Mouse (Mus musculus): ENCODE measurements around the gene Lrp5. TPM values are rescaled to one million over a fixed set of nuclear protein-coding genes. Genes with fewer than 3 reads are reported as not detected.

The Lrp5 gene
- total and polyA plus RNA-seq, 2 experiments from 2014 or later, result 1.1 to 17.6 TPM

- Histone ChIP-seq H3K9ac (replicated peaks; ENCODE audit: low read length) (no peak overlapping the region), H3K36me3 (ENCODE audit: insufficient read depth, low read length) (no peaks in the 10 kb centered on the region), H3K9me3 (ENCODE audit: low read length) (no peaks in the 10 kb centered on the region), H3K4me3 (ENCODE audit: low read length) (no peak overlapping the region), H3K4me1 (ENCODE audit: insufficient read depth, low read length) (0 out of 2 replicates have a peak, but pooled peaks cover 21% of the 10 kb centered on the region), H3K4me2 (ENCODE audit: low read depth, low read length) (no peak overlapping the region), H3K27me3 (ENCODE audit: insufficient read depth, low read length) (no peaks in the 10 kb centered on the region), H3K27ac (no peak overlapping the region)
- ATAC-seq (no peak), DNase-seq (ENCODE audit: low spot score) (peak; percentile 64)
- 30% methylated on average over 8 of the region's 8 CpGs for WGBS
- TF ChIP-seq CTCF (IDR thresholded peaks at IDR 0.05; ENCODE audit: low read depth), result no peak
These were observed 47.7 kb downstream of the Lrp5 start for GRCm38 (mm10) chr19:3638698-3639097.

- no peak for TF ChIP-seq CTCF (IDR thresholded peaks at IDR 0.05; ENCODE audit: low read depth)
- Histone ChIP-seq H3K27me3 (ENCODE audit: insufficient read depth, low read length) (no peaks in the 10 kb centered on the region), H3K4me2 (ENCODE audit: low read depth, low read length) (no peak overlapping the region), H3K36me3 (ENCODE audit: insufficient read depth, low read length) (no peaks in the 10 kb centered on the region), H3K9ac (replicated peaks; ENCODE audit: low read length) (no peak overlapping the region), H3K9me3 (ENCODE audit: low read length) (no peaks in the 10 kb centered on the region), H3K27ac (no peak overlapping the region), H3K4me3 (ENCODE audit: low read length) (no peak overlapping the region), H3K4me1 (ENCODE audit: insufficient read depth, low read length) (no peaks in the 10 kb centered on the region)
- no peak for DNase-seq (ENCODE audit: low spot score)
- ATAC-seq, result no peak
- WGBS, result 80% methylated on average over 7 of the region's 7 CpGs
These were observed 54.3 kb downstream of the Lrp5 start for GRCm38 (mm10) chr19:3632018-3632417.

- DNase-seq (ENCODE audit: low spot score) (no peak), ATAC-seq (no peak)
- Histone ChIP-seq H3K4me1 (ENCODE audit: insufficient read depth, low read length) (no peaks in the 10 kb centered on the region), H3K4me3 (ENCODE audit: low read length) (no peak overlapping the region), H3K27ac (no peak overlapping the region), H3K4me2 (ENCODE audit: low read depth, low read length) (no peak overlapping the region), H3K9me3 (ENCODE audit: low read length) (no peaks in the 10 kb centered on the region), H3K9ac (replicated peaks; ENCODE audit: low read length) (no peak overlapping the region), H3K36me3 (ENCODE audit: insufficient read depth, low read length) (no peaks in the 10 kb centered on the region), H3K27me3 (ENCODE audit: insufficient read depth, low read length) (no peaks in the 10 kb centered on the region)
- no peak for TF ChIP-seq CTCF (IDR thresholded peaks at IDR 0.05; ENCODE audit: low read depth)
- WGBS, result 81% methylated on average over 5 of the region's 5 CpGs
These were observed 54.9 kb downstream of the Lrp5 start for GRCm38 (mm10) chr19:3631431-3631830.

- Histone ChIP-seq H3K4me3 (ENCODE audit: low read length) (no peak overlapping the region), H3K9ac (replicated peaks; ENCODE audit: low read length) (no peak overlapping the region), H3K27me3 (ENCODE audit: insufficient read depth, low read length) (no peaks in the 10 kb centered on the region), H3K4me1 (ENCODE audit: insufficient read depth, low read length) (no peaks in the 10 kb centered on the region), H3K36me3 (ENCODE audit: insufficient read depth, low read length) (no peaks in the 10 kb centered on the region), H3K4me2 (ENCODE audit: low read depth, low read length) (no peak overlapping the region), H3K27ac (no peak overlapping the region), H3K9me3 (ENCODE audit: low read length) (no peaks in the 10 kb centered on the region)
- TF ChIP-seq CTCF (IDR thresholded peaks at IDR 0.05; ENCODE audit: low read depth), result no peak
- ATAC-seq (no peak), DNase-seq (ENCODE audit: low spot score) (no peak)
- 74% methylated on average over 5 of the region's 5 CpGs for WGBS
These were observed 55.9 kb downstream of the Lrp5 start for GRCm38 (mm10) chr19:3630486-3630885.

DNA sequence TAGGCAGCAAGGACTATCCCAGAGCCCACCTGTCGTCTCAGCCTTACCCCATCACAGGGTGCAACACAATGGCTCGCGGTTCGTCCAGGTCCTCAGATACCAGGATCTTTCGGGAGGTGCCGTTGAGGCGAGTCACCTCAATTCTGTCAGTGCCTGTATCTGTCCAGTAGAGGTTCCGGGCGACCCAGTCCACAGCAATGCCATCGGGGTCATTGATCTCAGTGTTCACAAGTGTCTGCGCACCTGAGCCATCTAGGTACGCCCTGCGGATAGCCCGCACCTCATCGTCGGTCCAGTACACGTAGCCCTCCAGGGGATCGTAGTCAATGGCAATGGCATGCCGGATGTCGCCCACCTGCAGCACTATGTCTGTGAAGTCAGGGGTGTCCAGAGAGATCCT lies 56.3 kb downstream of the Lrp5 start:
- Histone ChIP-seq H3K9me3 (ENCODE audit: low read length) (no peaks in the 10 kb centered on the region), H3K4me1 (ENCODE audit: insufficient read depth, low read length) (no peaks in the 10 kb centered on the region), H3K27me3 (ENCODE audit: insufficient read depth, low read length) (no peaks in the 10 kb centered on the region), H3K4me3 (ENCODE audit: low read length) (no peak overlapping the region), H3K36me3 (ENCODE audit: insufficient read depth, low read length) (no peaks in the 10 kb centered on the region), H3K9ac (replicated peaks; ENCODE audit: low read length) (no peak overlapping the region), H3K4me2 (ENCODE audit: low read depth, low read length) (no peak overlapping the region), H3K27ac (no peak overlapping the region)
- ATAC-seq, result no peak
- WGBS, result 92% methylated on average over 20 of the region's 20 CpGs
- no peak for TF ChIP-seq CTCF (IDR thresholded peaks at IDR 0.05; ENCODE audit: low read depth)
- no peak for DNase-seq (ENCODE audit: low spot score)

GRCm38 (mm10) chr19:3628223-3628622 lies 58.1 kb downstream of the Lrp5 start:
- Histone ChIP-seq H3K27me3 (ENCODE audit: insufficient read depth, low read length) (no peaks in the 10 kb centered on the region), H3K4me2 (ENCODE audit: low read depth, low read length) (no peak overlapping the region), H3K9ac (replicated peaks; ENCODE audit: low read length) (no peak overlapping the region), H3K27ac (no peak overlapping the region), H3K4me1 (ENCODE audit: insufficient read depth, low read length) (no peaks in the 10 kb centered on the region), H3K4me3 (ENCODE audit: low read length) (no peak overlapping the region), H3K36me3 (ENCODE audit: insufficient read depth, low read length) (no peaks in the 10 kb centered on the region), H3K9me3 (ENCODE audit: low read length) (no peaks in the 10 kb centered on the region)
- ATAC-seq (no peak), DNase-seq (ENCODE audit: low spot score) (no peak)
- WGBS, result 86% methylated on average over 8 of the region's 8 CpGs
- no peak for TF ChIP-seq CTCF (IDR thresholded peaks at IDR 0.05; ENCODE audit: low read depth)

- no peaks in the 10 kb centered on the region for H3K4me1 ChIP-seq (ENCODE audit: insufficient read depth, low read length)
- no peak overlapping the region for H3K4me3 ChIP-seq (ENCODE audit: low read length)
- H3K36me3 ChIP-seq (ENCODE audit: insufficient read depth, low read length), result no peaks in the 10 kb centered on the region
- TF ChIP-seq CTCF (IDR thresholded peaks at IDR 0.05; ENCODE audit: low read depth), result no peak
- H3K27me3 ChIP-seq (ENCODE audit: insufficient read depth, low read length), result no peaks in the 10 kb centered on the region
- no peak overlapping the region for H3K9ac ChIP-seq (replicated peaks; ENCODE audit: low read length)
- H3K4me2 ChIP-seq (ENCODE audit: low read depth, low read length), result no peak overlapping the region
- no peak overlapping the region for H3K27ac ChIP-seq
- DNase-seq (ENCODE audit: low spot score) (no peak), ATAC-seq (no peak)
- H3K9me3 ChIP-seq (ENCODE audit: low read length), result no peaks in the 10 kb centered on the region
- WGBS, result 92% methylated on average over 7 of the region's 7 CpGs
These were observed 61.3 kb downstream of the Lrp5 start for GRCm38 (mm10) chr19:3625111-3625510.
